Mouse (Mus musculus) G1E (cell line): ENCODE data around the gene Ccdc163.

Source experiments
- CTCF ChIP-seq: IDR thresholded peaks from 2 replicates; pipeline ENCODE4 v1.5.1; 2012; ENCODE audit warnings: low read depth, low read length, inconsistent platforms, mixed read lengths
- GATA1 ChIP-seq: IDR thresholded peaks from 2 replicates; pipeline ENCODE4 v1.6.1; 2012; ENCODE audit warnings: borderline replicate concordance, low read length, inconsistent platforms, mixed read lengths
- GATA2 ChIP-seq: IDR thresholded peaks from 2 replicates; pipeline ENCODE4 v1.6.1; 2012; ENCODE audit warnings: low read depth, low read length, inconsistent platforms, borderline replicate concordance
- POLR2AphosphoS5 ChIP-seq: IDR thresholded peaks from 2 replicates; pipeline ENCODE4 v1.6.1; 2012; ENCODE audit warnings: low read depth, low read length, inconsistent platforms; ENCODE audit not compliant: insufficient replicate concordance
- TAL1 ChIP-seq: conservative IDR thresholded peaks from 2 replicates; pipeline ENCODE4 v1.6.1; 2012; ENCODE audit warnings: low read depth, low read length, inconsistent platforms, mixed read lengths

GRCm38 (mm10) chr4:116734996-116735395, 26.7 kb downstream of the Ccdc163 start:
- no peak for TF ChIP-seq CTCF
- TF ChIP-seq GATA1, result no peak
- no peak for TF ChIP-seq POLR2AphosphoS5
- no peak for TF ChIP-seq TAL1
- no peak for TF ChIP-seq GATA2
